Mouse (Mus musculus): ENCODE data around the gene Col4a2. TPM values are rescaled to one million over a fixed set of nuclear protein-coding genes. Genes with fewer than 3 reads are reported as not detected.

The Col4a2 gene
- polyA plus RNA-seq, 1 experiment from 2014 or later, result 47.2 TPM

- H3K36me3 ChIP-seq (ENCODE audit: control insufficient read depth, insufficient read depth, low read length), result no peaks in the 10 kb centered on the region; the same call in 1 of the 2 replicates
- no peak overlapping the region for H3K4me3 ChIP-seq (ENCODE audit: low read depth, low read length)
- TF ChIP-seq EP300 (optimal IDR thresholded peaks at IDR 0.05) (no peak), CTCF (IDR thresholded peaks at IDR 0.05; ENCODE audit: low read depth) (no peak)
- H3K27me3 ChIP-seq (ENCODE audit: control insufficient read depth, insufficient read depth, low read length), result no peaks in the 10 kb centered on the region
- peak; percentile 48 for DNase-seq (ENCODE audit: low spot score)
- peak overlapping the region; percentile 42 for H3K4me2 ChIP-seq (replicated peaks; ENCODE audit: low read depth)
- no peaks in the 10 kb centered on the region for H3K9me3 ChIP-seq (ENCODE audit: control insufficient read depth, low read length)
- H3K27ac ChIP-seq (replicated peaks), result peak overlapping the region; percentile 90
- 0 out of 2 replicates have a peak, but pooled peaks have one; percentile 26 for ATAC-seq (ENCODE audit: low FRiP score, low TSS enrichment)
- WGBS, result 46% methylated on average over 20 of the region's 20 CpGs
- no peak overlapping the region; the same call in 1 of the 2 replicates for H3K9ac ChIP-seq (ENCODE audit: low read length)
- peaks cover 4% of the 10 kb centered on the region; the same call in 1 of the 2 replicates for H3K4me1 ChIP-seq (replicated peaks; ENCODE audit: control insufficient read depth, insufficient read depth)
These were observed 33.2 kb upstream of the Col4a2 start for GRCm38 (mm10) chr8:11279296-11279826.

DNA sequence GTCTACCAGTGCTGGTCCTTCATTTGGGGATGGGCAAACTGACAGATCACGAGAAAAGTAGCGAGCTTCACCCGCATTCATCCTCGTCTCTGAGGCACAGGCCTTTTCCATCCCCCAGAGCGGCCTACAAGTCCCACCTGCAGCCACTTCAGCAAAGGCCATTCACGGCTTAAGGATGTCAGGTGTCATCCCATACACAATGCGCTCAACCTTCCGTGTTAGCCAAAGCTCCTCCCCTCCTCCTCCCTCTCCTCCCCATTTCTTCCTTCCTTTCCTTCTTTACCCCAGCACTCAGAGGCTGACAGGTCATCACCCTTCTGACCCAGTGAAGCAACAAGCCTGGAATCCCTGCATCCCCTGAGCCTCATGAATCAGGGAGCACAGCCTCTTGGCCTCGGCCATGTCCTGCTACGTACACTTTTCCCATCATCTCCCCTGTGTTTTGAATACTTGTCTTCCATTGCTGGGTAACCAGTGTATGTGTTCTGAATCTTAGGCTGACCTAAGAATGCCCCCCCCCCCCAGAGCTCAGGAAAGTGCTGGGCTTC is 31.8 kb upstream of the Col4a2 start:
- no peak overlapping the region for H3K4me2 ChIP-seq (replicated peaks; ENCODE audit: low read depth)
- no peaks in the 10 kb centered on the region for H3K9me3 ChIP-seq (ENCODE audit: control insufficient read depth, low read length)
- no peaks in the 10 kb centered on the region; the same call in 1 of the 2 replicates for H3K36me3 ChIP-seq (ENCODE audit: control insufficient read depth, insufficient read depth, low read length)
- WGBS, result 75% methylated on average over 10 of the region's 10 CpGs
- no peak overlapping the region for H3K27ac ChIP-seq (replicated peaks)
- no peak for TF ChIP-seq CTCF (IDR thresholded peaks at IDR 0.05; ENCODE audit: low read depth)
- no peak for TF ChIP-seq EP300 (optimal IDR thresholded peaks at IDR 0.05)
- DNase-seq (ENCODE audit: low spot score) (no peak), ATAC-seq (ENCODE audit: low FRiP score, low TSS enrichment) (no peak)
- H3K9ac ChIP-seq (ENCODE audit: low read length), result no peak overlapping the region
- no peak overlapping the region for H3K4me3 ChIP-seq (ENCODE audit: low read depth, low read length)
- peaks cover 4% of the 10 kb centered on the region; the same call in 1 of the 2 replicates for H3K4me1 ChIP-seq (replicated peaks; ENCODE audit: control insufficient read depth, insufficient read depth)
- H3K27me3 ChIP-seq (ENCODE audit: control insufficient read depth, insufficient read depth, low read length), result no peaks in the 10 kb centered on the region

- no peak overlapping the region for H3K9ac ChIP-seq (ENCODE audit: low read length)
- no peaks in the 10 kb centered on the region; the same call in 1 of the 2 replicates for H3K36me3 ChIP-seq (ENCODE audit: control insufficient read depth, insufficient read depth, low read length)
- H3K4me3 ChIP-seq (ENCODE audit: low read depth, low read length), result no peak overlapping the region
- 0 out of 2 replicates have a peak overlapping the region, but pooled peaks have one; percentile 4 for H3K27ac ChIP-seq (replicated peaks)
- no peaks in the 10 kb centered on the region for H3K9me3 ChIP-seq (ENCODE audit: control insufficient read depth, low read length)
- ATAC-seq (ENCODE audit: low FRiP score, low TSS enrichment) (no peak), DNase-seq (ENCODE audit: low spot score) (no peak)
- H3K27me3 ChIP-seq (ENCODE audit: control insufficient read depth, insufficient read depth, low read length), result no peaks in the 10 kb centered on the region
- H3K4me1 ChIP-seq (replicated peaks; ENCODE audit: control insufficient read depth, insufficient read depth), result peaks cover 4% of the 10 kb centered on the region; the same call in 1 of the 2 replicates
- TF ChIP-seq CTCF (IDR thresholded peaks at IDR 0.05; ENCODE audit: low read depth) (no peak), EP300 (optimal IDR thresholded peaks at IDR 0.05) (no peak)
- WGBS, result 71% methylated on average over 10 of the region's 10 CpGs
- no peak overlapping the region for H3K4me2 ChIP-seq (replicated peaks; ENCODE audit: low read depth)
These were observed 30.5 kb upstream of the Col4a2 start for GRCm38 (mm10) chr8:11282139-11282538.

DNA sequence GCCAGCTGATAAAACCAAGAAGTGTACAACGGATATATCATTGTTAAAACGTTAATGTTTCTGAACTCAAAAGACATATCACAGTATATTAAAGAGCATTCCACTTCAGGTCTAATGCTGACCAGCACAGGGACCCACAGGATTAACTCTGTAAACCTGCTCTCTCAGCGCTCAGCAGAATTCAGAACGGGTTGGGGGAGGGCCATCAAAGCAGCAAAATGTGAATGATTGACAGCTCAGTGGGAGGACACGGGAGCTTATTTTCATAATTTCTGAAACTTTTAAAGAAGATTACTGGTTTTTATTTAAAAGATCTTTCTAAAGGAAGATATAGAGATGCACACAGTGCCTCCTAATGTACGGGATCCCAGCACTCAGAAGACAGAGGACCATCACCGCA is 29.9 kb upstream of the Col4a2 start:
- no peaks in the 10 kb centered on the region for H3K27me3 ChIP-seq (ENCODE audit: control insufficient read depth, insufficient read depth, low read length)
- no peak overlapping the region for H3K27ac ChIP-seq (replicated peaks)
- peaks cover 4% of the 10 kb centered on the region; the same call in 1 of the 2 replicates for H3K4me1 ChIP-seq (replicated peaks; ENCODE audit: control insufficient read depth, insufficient read depth)
- ATAC-seq (ENCODE audit: low FRiP score, low TSS enrichment) (no peak), DNase-seq (ENCODE audit: low spot score) (no peak)
- H3K4me3 ChIP-seq (ENCODE audit: low read depth, low read length), result no peak overlapping the region
- H3K9ac ChIP-seq (ENCODE audit: low read length), result no peak overlapping the region
- H3K4me2 ChIP-seq (replicated peaks; ENCODE audit: low read depth), result no peak overlapping the region
- no peaks in the 10 kb centered on the region; the same call in 1 of the 2 replicates for H3K36me3 ChIP-seq (ENCODE audit: control insufficient read depth, insufficient read depth, low read length)
- H3K9me3 ChIP-seq (ENCODE audit: control insufficient read depth, low read length), result no peaks in the 10 kb centered on the region
- TF ChIP-seq CTCF (IDR thresholded peaks at IDR 0.05; ENCODE audit: low read depth) (no peak), EP300 (optimal IDR thresholded peaks at IDR 0.05) (no peak)
- 76% methylated on average over 7 of the region's 7 CpGs for WGBS

DNA sequence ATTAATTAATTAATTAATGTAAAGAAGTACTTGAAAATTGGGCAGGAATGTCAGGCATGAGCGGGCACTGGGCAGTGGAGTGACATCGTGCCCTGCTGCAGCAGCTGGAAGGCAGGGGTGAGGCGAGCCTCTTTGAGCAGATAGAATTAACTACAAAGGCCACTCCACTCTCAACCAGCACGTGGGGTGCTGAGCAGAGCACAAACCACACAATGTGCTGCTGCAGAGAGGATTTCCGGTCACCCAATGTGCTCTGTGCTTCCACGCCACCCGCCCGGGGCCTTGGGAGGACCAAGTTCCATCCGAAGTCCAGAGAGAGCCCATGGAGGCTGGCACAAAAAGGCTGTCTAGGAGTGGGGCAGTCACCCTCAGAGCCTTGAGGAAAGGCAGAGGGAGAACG is 29.4 kb upstream of the Col4a2 start:
- no peak overlapping the region for H3K4me2 ChIP-seq (replicated peaks; ENCODE audit: low read depth)
- H3K27me3 ChIP-seq (ENCODE audit: control insufficient read depth, insufficient read depth, low read length), result no peaks in the 10 kb centered on the region
- H3K9me3 ChIP-seq (ENCODE audit: control insufficient read depth, low read length), result no peaks in the 10 kb centered on the region
- no peak for ATAC-seq (ENCODE audit: low FRiP score, low TSS enrichment)
- H3K9ac ChIP-seq (ENCODE audit: low read length), result no peak overlapping the region
- TF ChIP-seq CTCF (IDR thresholded peaks at IDR 0.05; ENCODE audit: low read depth) (no peak), EP300 (optimal IDR thresholded peaks at IDR 0.05) (no peak)
- H3K36me3 ChIP-seq (ENCODE audit: control insufficient read depth, insufficient read depth, low read length), result no peaks in the 10 kb centered on the region; the same call in 1 of the 2 replicates
- no peak overlapping the region; the same call in 1 of the 2 replicates for H3K27ac ChIP-seq (replicated peaks)
- 76% methylated on average over 10 of the region's 10 CpGs for WGBS
- DNase-seq (ENCODE audit: low spot score), result no peak
- no peak overlapping the region for H3K4me3 ChIP-seq (ENCODE audit: low read depth, low read length)
- H3K4me1 ChIP-seq (replicated peaks; ENCODE audit: control insufficient read depth, insufficient read depth), result peaks cover 4% of the 10 kb centered on the region; the same call in 1 of the 2 replicates

GRCm38 (mm10) chr8:11285437-11285836 is 27.2 kb upstream of the Col4a2 start:
- no peaks in the 10 kb centered on the region; the same call in 1 of the 2 replicates for H3K4me1 ChIP-seq (replicated peaks; ENCODE audit: control insufficient read depth, insufficient read depth)
- 66% methylated on average over 4 of the region's 4 CpGs for WGBS

More at GRCm38 (mm10) chr8:11285437-11285836, 27.2 kb upstream of the Col4a2 start:
- no peak overlapping the region for H3K4me2 ChIP-seq (replicated peaks; ENCODE audit: low read depth)
- no peak for TF ChIP-seq EP300 (optimal IDR thresholded peaks at IDR 0.05)
- no peak for TF ChIP-seq CTCF (IDR thresholded peaks at IDR 0.05; ENCODE audit: low read depth)
- H3K27me3 ChIP-seq (ENCODE audit: control insufficient read depth, insufficient read depth, low read length), result no peaks in the 10 kb centered on the region
- H3K36me3 ChIP-seq (ENCODE audit: control insufficient read depth, insufficient read depth, low read length), result no peaks in the 10 kb centered on the region; the same call in 1 of the 2 replicates
- H3K9ac ChIP-seq (ENCODE audit: low read length), result no peak overlapping the region
- H3K9me3 ChIP-seq (ENCODE audit: control insufficient read depth, low read length), result no peaks in the 10 kb centered on the region
- ATAC-seq (ENCODE audit: low FRiP score, low TSS enrichment) (no peak), DNase-seq (ENCODE audit: low spot score) (no peak)
- no peak overlapping the region for H3K4me3 ChIP-seq (ENCODE audit: low read depth, low read length)
- H3K27ac ChIP-seq (replicated peaks), result no peak overlapping the region
